Mouse (Mus musculus) hindbrain, embryonic 11.5 days (tissue): Measurements from ENCODE around the gene Ggcx. TPM values are rescaled to one million over a fixed set of nuclear protein-coding genes. Genes with fewer than 3 reads are reported as not detected.
A peak's percentile ranks its signal among the peaks of the same experiment; 100 is the strongest.
"Not testable (repeated sequence)": the region's sequence is repeated elsewhere in the genome, so short reads cannot be mapped to it uniquely, and the experiment has no call there.

ENCODE experiments used
- ATAC-seq: fragments of 200-750 bp; cut with Nextera tagmentation; 2 replicates; pipeline ENCODE4 v1.8.0; 2017; ENCODE audit warnings: mild to moderate bottlenecking, moderate TSS enrichment, moderate library complexity; ENCODE audit not compliant: low FRiP score
- DNase-seq: peaks from one replicate; pipeline ENCODE4 v3.0.0-alpha.2; 2015; ENCODE audit warnings: low spot score
- H3K27ac ChIP-seq: fragments of 300-500 bp; sonication (generic); 2 replicates; pipeline ENCODE4 v1.5.1; 2014; ENCODE audit warnings: mild to moderate bottlenecking, low read depth, low read length
- H3K27me3 ChIP-seq: fragments of 300-500 bp; sonication (generic); 2 replicates; pipeline ENCODE4 v1.6.1; 2014; ENCODE audit warnings: mild to moderate bottlenecking, low read length, moderate library complexity, mixed read lengths; ENCODE audit not compliant: control insufficient read depth, insufficient read depth
- H3K36me3 ChIP-seq: fragments of 300-500 bp; sonication (generic); 2 replicates; pipeline ENCODE4 v1.6.1; 2014; ENCODE audit warnings: mild to moderate bottlenecking, low read length, moderate library complexity, mixed read lengths; ENCODE audit not compliant: control insufficient read depth, insufficient read depth
- H3K4me1 ChIP-seq: fragments of 300-500 bp; sonication (generic); replicated peaks from 2 replicates; pipeline ENCODE4 v1.6.1; 2014; ENCODE audit warnings: low read length, mixed read lengths; ENCODE audit not compliant: control insufficient read depth, insufficient read depth
- H3K4me2 ChIP-seq: fragments of 300-500 bp; sonication (generic); replicated peaks from 2 replicates; pipeline ENCODE4 v1.6.1; 2014; ENCODE audit warnings: mild to moderate bottlenecking, low read depth, low read length
- H3K4me3 ChIP-seq: fragments of 300-500 bp; sonication (generic); 2 replicates; pipeline ENCODE4 v1.5.1; 2014; ENCODE audit warnings: low read depth, low read length
- H3K9ac ChIP-seq: fragments of 300-500 bp; sonication (generic); 2 replicates; pipeline ENCODE4 v1.6.1; 2014; ENCODE audit warnings: low read depth, low read length
- H3K9me3 ChIP-seq: fragments of 300-500 bp; sonication (generic); 2 replicates; pipeline ENCODE4 v1.6.1; 2016; ENCODE audit warnings: low read length; ENCODE audit not compliant: control insufficient read depth
- WGBS: fragments of 180-500 bp; shearing (Covaris S2); extraction: QIAGEN DNeasy Blood & Tissue Kit; methylation state at CpG from one replicate; pipeline ENCODE4 v1.1.7; 2014; 5-methylcytosine and 5-hydroxymethylcytosine counted together
- polyA plus RNA-seq: library from polyadenylated mRNA; unstranded; fragments of >200 nt; fragmentation: Nextera tagmentation; extraction: Ambion mirVana; gene quantifications from 2 replicates; pipeline ENCODE4 v1.2.1, GENCODE M21; 2014

Ggcx gene
- polyA plus RNA-seq, 1 experiment from 2014 or later, result 13.1 TPM

DNA sequence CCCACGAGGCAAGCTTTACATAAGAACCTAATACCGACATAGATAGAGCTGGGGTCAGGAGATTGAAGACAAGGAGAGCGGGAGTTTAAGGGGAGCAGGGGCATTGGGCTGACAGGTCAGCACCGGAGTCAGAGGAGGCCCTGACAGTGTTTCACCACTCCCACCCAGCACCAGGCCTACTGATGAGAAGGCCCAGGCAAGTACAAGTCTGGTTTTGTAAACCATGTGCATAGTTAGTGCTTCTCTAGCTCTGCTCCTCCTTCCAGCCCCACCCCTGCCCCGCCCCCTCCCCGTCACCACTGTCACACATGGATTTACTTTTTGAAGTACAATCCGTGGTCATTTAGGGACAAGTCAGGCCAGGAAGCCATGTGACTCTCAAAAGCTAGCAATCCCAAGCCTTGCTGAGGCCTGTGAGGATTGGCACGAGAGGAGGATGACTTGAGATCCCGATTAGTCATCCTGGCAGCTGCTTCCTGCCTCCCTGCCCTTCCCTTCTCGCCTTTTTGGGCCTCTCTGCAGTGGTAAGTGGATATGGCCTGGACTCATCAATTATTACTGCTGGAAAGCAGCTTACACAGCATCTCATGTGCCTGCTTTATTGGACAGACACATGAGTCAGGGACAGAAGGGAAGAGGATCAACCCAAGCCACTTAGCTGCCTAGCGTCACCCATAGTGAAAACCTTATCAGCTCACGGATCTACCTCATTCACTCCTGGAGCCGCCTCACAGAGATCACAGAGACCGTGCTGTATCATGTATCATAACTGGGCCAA lies 59.3 kb downstream of the Ggcx start:
- Histone ChIP-seq H3K9me3 (no peaks in the 10 kb centered on the region), H3K4me2 (no peak overlapping the region), H3K4me1 (no peaks in the 10 kb centered on the region), H3K36me3 (no peaks in the 10 kb centered on the region), H3K27me3 (no peaks in the 10 kb centered on the region), H3K27ac (no peak overlapping the region), H3K9ac (no peak overlapping the region), H3K4me3 (no peak overlapping the region)
- ATAC-seq (no peak), DNase-seq (peak; percentile 16)
- 72% methylated on average over 14 of the region's 14 CpGs for WGBS

DNA sequence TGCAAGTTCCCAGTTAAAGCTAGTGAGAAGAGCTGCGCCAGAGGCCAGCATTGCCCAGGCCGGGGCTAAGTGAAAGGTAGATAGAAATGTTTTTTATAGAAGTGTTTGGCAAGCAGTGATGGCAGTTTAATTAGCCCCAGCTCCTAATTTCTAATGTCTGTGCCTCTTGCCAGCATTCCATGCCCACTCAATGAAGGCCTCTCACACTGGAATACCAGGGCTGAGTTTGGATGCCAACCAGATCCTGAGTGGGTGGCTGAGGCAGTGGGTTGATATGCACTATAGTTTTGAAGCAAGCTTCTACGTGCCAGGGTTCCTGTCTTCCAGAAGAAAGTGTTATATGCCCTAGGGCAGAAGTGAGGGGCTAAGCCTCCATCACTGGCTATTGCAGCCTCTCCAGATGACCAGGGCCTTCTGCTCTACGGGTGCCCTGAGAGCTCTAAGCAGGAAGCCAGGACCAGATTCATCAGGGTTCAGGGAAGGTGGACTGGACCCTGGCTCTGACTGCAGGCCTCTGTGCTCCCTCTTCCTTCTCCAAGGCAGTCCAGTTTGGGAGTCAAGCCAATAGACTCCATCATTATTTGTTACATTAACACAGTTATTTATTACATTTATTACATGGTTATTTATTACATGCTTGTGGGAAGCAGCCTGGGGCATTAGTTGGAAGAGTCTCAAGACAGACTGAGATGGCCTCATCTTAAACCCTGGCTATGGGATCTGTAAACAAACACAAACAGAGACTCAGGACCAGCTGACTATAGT lies 61.3 kb downstream of the Ggcx start:
- Histone ChIP-seq H3K9me3 (no peaks in the 10 kb centered on the region), H3K4me2 (no peak overlapping the region), H3K9ac (no peak overlapping the region), H3K27ac (no peak overlapping the region), H3K27me3 (no peaks in the 10 kb centered on the region), H3K4me1 (no peaks in the 10 kb centered on the region), H3K4me3 (no peak overlapping the region), H3K36me3 (no peaks in the 10 kb centered on the region)
- 82% methylated on average over 4 of the region's 4 CpGs for WGBS
- DNase-seq (no peak), ATAC-seq (no peak)

DNA sequence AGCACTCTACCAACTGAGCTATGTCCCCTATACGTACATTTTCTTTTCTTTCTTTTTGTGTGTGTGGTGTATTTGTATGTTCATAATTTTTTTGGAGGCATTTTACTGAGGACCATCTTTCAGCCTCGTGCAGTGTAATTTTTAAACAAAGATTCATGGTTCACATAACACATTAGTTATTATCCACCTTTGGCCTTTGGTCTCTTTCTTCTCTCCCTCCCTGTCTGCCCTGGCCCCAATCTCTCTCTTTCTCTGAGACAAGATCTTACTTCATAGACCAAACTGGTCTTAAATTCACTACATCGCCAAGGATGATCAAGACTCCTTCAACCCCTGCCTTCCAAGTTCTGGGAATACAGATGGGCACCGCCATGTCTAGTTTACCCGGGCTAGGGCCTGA lies 62.7 kb downstream of the Ggcx start:
- Histone ChIP-seq H3K9ac (no peak overlapping the region), H3K9me3 (no peaks in the 10 kb centered on the region), H3K27me3 (no peaks in the 10 kb centered on the region), H3K4me1 (no peaks in the 10 kb centered on the region), H3K4me2 (no peak overlapping the region), H3K36me3 (no peaks in the 10 kb centered on the region), H3K27ac (no peak overlapping the region), H3K4me3 (no peak overlapping the region)
- ATAC-seq, result no peak
- WGBS, result 91% methylated on average over 5 of the region's 5 CpGs
- DNase-seq, result no peak

DNA sequence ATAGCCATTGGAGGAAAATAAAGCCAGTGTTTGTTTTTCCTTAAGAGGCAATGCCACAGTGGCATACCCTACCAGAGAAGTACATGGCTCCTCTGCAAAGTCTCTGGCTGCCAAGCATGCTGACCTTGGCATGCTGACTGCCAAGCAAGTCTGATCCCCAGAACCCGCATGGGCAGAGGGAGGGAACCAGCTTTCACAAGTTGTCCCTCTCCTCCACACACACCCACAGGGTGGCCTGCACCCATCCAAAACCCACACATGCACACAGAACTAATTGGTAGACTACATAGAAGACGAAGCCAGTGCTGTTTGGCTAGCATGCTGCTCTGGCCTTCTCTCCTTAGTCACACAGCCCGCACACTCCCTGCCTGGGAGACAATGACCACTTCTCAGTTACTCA lies 63.5 kb downstream of the Ggcx start:
- no peak for DNase-seq
- WGBS, result 93% methylated on average over 3 of the region's 3 CpGs
- Histone ChIP-seq H3K4me2 (no peak overlapping the region), H3K4me1 (no peaks in the 10 kb centered on the region), H3K9ac (no peak overlapping the region), H3K9me3 (no peaks in the 10 kb centered on the region), H3K27ac (no peak overlapping the region), H3K4me3 (no peak overlapping the region), H3K36me3 (no peaks in the 10 kb centered on the region), H3K27me3 (no peaks in the 10 kb centered on the region)
- ATAC-seq, result no peak

DNA sequence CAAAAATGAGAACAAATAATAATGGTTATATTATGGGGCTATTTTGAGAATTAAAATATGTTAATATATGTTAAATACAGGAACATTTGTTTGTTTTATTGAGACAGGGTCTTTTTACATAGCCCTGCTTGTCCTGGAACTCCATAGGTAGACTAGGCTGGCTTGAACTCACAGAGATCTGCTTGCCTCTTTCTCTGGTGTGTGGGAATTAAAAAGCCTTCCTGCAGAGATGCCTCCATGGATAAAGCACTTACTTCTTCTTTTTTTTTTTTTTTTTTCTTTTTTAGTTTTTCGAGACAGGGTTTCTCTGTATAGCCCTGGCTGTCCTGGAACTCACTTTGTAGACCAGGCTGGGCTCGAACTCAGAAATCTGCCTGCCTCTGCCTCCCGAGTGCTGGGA lies 64.6 kb downstream of the Ggcx start:
- ATAC-seq, H3K4me3 ChIP-seq, H3K27me3 ChIP-seq, H3K4me1 ChIP-seq, H3K9ac ChIP-seq, H3K9me3 ChIP-seq, H3K27ac ChIP-seq, DNase-seq, H3K36me3 ChIP-seq, H3K4me2 ChIP-seq: not testable (repeated sequence)
- 88% methylated on average over 2 of the region's 3 CpGs for WGBS

DNA sequence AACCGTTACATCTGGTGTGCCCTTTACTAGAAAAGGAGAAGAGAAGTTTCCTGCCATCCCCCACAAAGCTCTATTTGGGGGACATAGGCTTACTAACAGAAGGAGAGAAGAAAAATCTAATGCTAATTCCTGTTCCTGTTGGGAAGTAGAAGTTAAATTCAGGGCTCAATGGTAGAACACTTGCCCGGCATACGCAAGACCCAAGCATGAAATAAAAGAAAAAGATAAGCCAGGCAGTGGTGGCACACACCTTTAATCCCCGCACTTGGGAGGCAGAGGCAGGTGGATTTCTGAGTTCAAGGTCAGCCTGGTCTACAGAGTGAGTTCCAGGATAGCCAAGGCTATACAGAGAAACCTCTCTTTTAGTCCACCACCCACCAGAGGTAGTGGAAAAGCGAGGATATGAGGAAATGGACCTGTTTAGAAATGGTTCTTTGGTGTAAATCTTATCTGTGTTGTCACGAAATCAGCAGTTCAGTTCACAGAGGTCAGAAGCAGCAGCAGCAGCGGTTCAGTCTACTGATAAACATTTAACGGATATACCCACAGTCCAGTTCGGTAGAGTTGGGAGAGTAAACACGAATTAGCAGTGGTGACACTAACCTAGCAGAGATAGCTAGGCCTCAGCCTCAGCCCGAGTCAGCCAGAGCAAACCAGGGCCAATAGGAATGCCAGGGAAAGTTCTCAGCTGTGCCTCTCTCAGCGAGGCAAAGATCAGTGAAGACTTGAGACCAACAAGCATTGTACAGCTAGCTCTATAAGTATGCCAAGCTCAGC lies 65.7 kb downstream of the Ggcx start:
- H3K4me2 ChIP-seq, result no peak overlapping the region
- H3K9ac ChIP-seq, result no peak overlapping the region
- no peaks in the 10 kb centered on the region for H3K36me3 ChIP-seq
- no peaks in the 10 kb centered on the region for H3K27me3 ChIP-seq
- 91% methylated on average over 12 of the region's 12 CpGs for WGBS
- no peak for DNase-seq
- H3K4me1 ChIP-seq, result no peaks in the 10 kb centered on the region
- no peaks in the 10 kb centered on the region for H3K9me3 ChIP-seq
- no peak overlapping the region for H3K4me3 ChIP-seq
- H3K27ac ChIP-seq, result no peak overlapping the region
- ATAC-seq, result no peak

DNA sequence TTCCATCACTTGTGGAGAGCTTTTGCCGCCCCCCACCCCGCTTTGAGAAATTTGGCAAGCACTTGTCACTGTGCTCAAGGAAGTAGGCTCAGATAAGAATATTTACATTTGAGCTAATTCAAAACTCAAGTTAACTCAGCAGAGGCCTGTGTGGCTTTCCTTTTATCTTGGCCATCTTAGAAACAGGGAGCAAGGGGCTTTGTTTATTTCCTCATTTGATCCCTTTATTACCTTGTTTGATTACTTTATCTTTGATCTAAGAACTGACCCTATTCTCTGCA lies 66.3 kb downstream of the Ggcx start:
- DNase-seq (no peak), ATAC-seq (no peak)
- H3K9ac ChIP-seq, result no peak overlapping the region
- no peaks in the 10 kb centered on the region for H3K4me1 ChIP-seq
- no peaks in the 10 kb centered on the region for H3K9me3 ChIP-seq
- H3K4me2 ChIP-seq, result no peak overlapping the region
- WGBS, result 92% methylated on average over 2 of the region's 2 CpGs
- no peaks in the 10 kb centered on the region for H3K27me3 ChIP-seq
- H3K27ac ChIP-seq, result no peak overlapping the region
- H3K36me3 ChIP-seq, result no peaks in the 10 kb centered on the region
- no peak overlapping the region for H3K4me3 ChIP-seq
